Mouse (Mus musculus): ENCODE measurements around the gene Foxn2.

DNA sequence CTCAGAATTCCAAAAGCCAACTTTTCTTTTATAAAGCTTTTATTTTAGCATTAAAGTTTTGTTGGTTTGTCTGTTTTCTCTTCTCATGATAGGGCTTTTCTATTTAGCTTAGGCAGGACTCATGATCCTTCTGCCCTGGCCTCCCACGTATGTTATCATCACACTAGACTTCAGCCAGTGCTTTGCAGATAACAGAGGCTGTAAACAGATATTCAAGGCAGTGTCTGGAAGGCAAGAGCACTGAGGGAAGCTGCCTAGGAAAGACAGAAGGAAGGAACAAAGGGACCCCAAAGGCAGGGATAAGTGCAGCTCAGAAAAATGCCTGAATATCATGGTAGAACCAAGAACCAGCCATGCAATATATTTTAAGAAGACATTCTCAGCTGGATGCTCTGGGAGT is 26.1 kb downstream of the Foxn2 start:
- TF ChIP-seq ZNF384 (IDR thresholded peaks at IDR 0.05; ENCODE audit: low read depth, low read length) (no peak), HCFC1 (IDR thresholded peaks at IDR 0.05; ENCODE audit: borderline replicate concordance, insufficient read depth, low read length) (no peak), CHD2 (IDR thresholded peaks at IDR 0.05; ENCODE audit: low read depth, low read length) (no peak), MAFK (IDR thresholded peaks at IDR 0.05; ENCODE audit: insufficient read depth, low read depth, low read length) (no peak)

Measured in ES-E14 (cell line).